Comparison of ENCODE assay signal across 8 mouse cellular contexts in the genomic region with DNA sequence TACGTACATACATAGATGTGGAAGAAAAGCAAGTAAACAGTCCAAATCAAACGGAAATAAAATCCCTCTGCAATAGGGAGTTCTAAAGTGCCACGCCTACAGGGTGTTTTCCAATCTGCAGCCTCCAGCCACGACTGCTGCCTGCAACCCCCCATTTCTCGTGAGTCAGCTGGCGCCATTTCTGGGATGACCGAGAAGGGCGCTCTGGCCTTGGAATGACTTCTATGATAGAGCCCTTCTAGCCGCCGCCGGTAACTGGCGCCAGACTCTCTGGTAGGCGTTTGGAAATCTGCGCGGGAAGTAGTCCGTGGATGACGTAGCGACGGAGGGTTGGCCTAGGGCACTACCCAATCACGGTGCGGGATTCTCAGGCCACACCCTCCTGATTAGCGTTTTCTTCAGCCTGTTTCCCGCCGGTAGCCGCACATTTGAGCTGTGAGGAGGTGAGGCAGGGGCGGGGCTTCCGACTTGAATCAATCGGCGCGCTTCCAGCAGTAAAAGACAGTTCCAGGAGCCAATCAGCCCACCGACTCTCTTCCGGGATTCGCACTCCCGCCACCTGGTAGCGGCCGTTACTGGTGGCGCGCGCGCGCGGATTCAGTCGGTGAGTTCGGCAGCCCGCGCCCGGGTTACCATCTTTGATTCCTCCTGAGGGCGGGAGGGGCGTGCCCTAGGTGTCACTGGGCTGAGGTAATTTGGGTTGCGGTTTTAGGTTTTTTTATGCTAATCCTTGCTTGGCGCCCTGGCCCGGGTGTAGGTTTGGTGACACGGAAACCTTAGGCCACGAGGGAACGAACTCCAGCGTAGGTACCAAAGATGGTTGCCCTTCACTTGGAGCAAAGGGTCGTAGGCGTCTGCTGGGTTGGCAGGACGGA. TPM values are rescaled to one million over a fixed set of nuclear protein-coding genes. Genes with fewer than 3 reads are reported as not detected.
DNase-seq lines count a peak whose midpoint lies in the region; ATAC-seq lines count a peak whose summit lies in the region.

A gene (plus strand): TSS at position 440 of the 875 bp plus-strand sequence.

- peak within 1 kb of the TSS; percentile 66 for H3K27ac ChIP-seq in intestine, embryonic 14.5 days (ENCODE audit: low read depth)

- H3K9ac ChIP-seq in intestine, embryonic 14.5 days (ENCODE audit: low read length): peak within 1 kb of the TSS; percentile 75

- H3K4me3 ChIP-seq in intestine, embryonic 14.5 days (ENCODE audit: low read depth, low read length): peak within 1 kb of the TSS; percentile 40

- peaks cover 9% of the 10 kb centered on the region for H3K4me1 ChIP-seq in intestine, embryonic 14.5 days (replicated peaks; ENCODE audit: control insufficient read depth, insufficient read depth, low read length)

- H3K36me3 ChIP-seq in intestine, embryonic 14.5 days (ENCODE audit: control insufficient read depth, insufficient read depth, low read length): peaks cover 27% of the 10 kb centered on the region

- peak within 1 kb of the TSS; percentile 70 for H3K4me2 ChIP-seq in intestine, embryonic 14.5 days (ENCODE audit: low read length)

- peak; percentile 94 to 96 for DNase-seq in adrenal gland, adult 18-20 months (ENCODE audit: low spot score in 2 of 2)
- peak; percentile 100 for DNase-seq in embryo, embryonic 11 days
- DNase-seq in gastrocnemius, postnatal 25 days: peak; percentile 99
- DNase-seq in intestine, embryonic 14.5 days (ENCODE audit: low spot score): peak; percentile 98
- peak; percentile 99 to 100 for DNase-seq in left cerebral cortex, postnatal 14 days (ENCODE audit: low spot score in 2 of 2)
- DNase-seq in mesoderm, embryonic 11.5 days (ENCODE audit: low read depth, low spot score): peak; percentile 100
- DNase-seq in right cerebral cortex, postnatal 36 days (ENCODE audit: low spot score in 2 of 2): peak; percentile 99 to 100
- peak; percentile 100 for DNase-seq in yolk sac, embryonic 10.5 days (ENCODE audit: low spot score)

- intact Hi-C loops in left cerebral cortex, postnatal 14 days (cut with DNase I): no loop called here

- WGBS in intestine, embryonic 14.5 days: under 1% methylated on average over 59 of the region's 59 CpGs

- peak; percentile 86 for ATAC-seq in intestine, embryonic 14.5 days (replicated peaks; ENCODE audit: low FRiP score, low TSS enrichment, low read depth)

- no peaks in the 10 kb centered on the region for H3K9me3 ChIP-seq in intestine, embryonic 14.5 days (ENCODE audit: control insufficient read depth, low read length)

- H3K27me3 ChIP-seq in intestine, embryonic 14.5 days (replicated peaks; ENCODE audit: control insufficient read depth, insufficient read depth, low read length): no peaks in the 10 kb centered on the region

RNA-seq across cellular contexts. Expression of the gene that starts here (rescaled TPM):
- total RNA-seq in adrenal gland, adult 18-20 months (2021): 10 to 100 TPM; 11.5 to 16.7 TPM
- total RNA-seq in gastrocnemius, postnatal 25 days (2021): 1 to 10 TPM; 3.7 to 5.2 TPM
- polyA plus RNA-seq in intestine, embryonic 14.5 days (2014; fragmentation: Nextera tagmentation; extraction: Ambion mirVana): 16.6 and 17.8 TPM in 2 replicates
- 10 to 100 TPM; 10.7 to 14.6 TPM for total RNA-seq in left cerebral cortex, postnatal 14 days (2021)

Comparison
In these comparisons a context has a peak if more than half of its experiments do, and no peak if none do; other contexts are left out.
1. Peak in every context shown above with its lines: DNase-seq, ATAC-seq, H3K4me3 ChIP-seq and H3K27ac ChIP-seq.